Mouse (Mus musculus): ENCODE measurements around the gene Olfr1002. TPM values are rescaled to one million over a fixed set of nuclear protein-coding genes. Genes with fewer than 3 reads are reported as not detected.

The Olfr1002 gene
- not detected for polyA plus RNA-seq (2017; shearing (Covaris generic))

GRCm38 (mm10) chr2:85650604-85651003 is at the start of gene Olfr1002:
Gene Olfr1002 (minus strand): TSS chr2:85650704.

GRCm38 (mm10) chr2:85689131-85689530 is 38.6 kb upstream of the Olfr1002 start, which contains the start of gene Olfr1008:
Gene Olfr1008 (plus strand): TSS chr2:85689431.

GRCm38 (mm10) chr2:85678667-85679066 is 28.2 kb upstream of the Olfr1002 start, which contains the start of gene Olfr1006:
Gene Olfr1006 (minus strand): TSS chr2:85678767.

GRCm38 (mm10) chr2:85664355-85664754 is 13.9 kb upstream of the Olfr1002 start, which contains the start of gene Olfr154:
Gene Olfr154 (minus strand): TSS chr2:85664455.

GRCm38 (mm10) chr2:85611803-85612202 is 38.7 kb downstream of the Olfr1002 start, which contains the start of gene Olfr1000:
Gene Olfr1000 (minus strand): TSS chr2:85611903.

Other genes with a start within 250 kb of the Olfr1002 start
- gene Olfr992, start 241.2 kb downstream of the Olfr1002 start, polyA plus RNA-seq (2017; shearing (Covaris generic)) = not detected
- not detected for gene Olfr993, start 235.8 kb downstream of the Olfr1002 start, polyA plus RNA-seq (2017; shearing (Covaris generic))
- not detected for gene Olfr994, start 214.3 kb downstream of the Olfr1002 start, polyA plus RNA-seq (2017; shearing (Covaris generic))
- 1 to 10 TPM in 1 of 2 experiments, not detected in 1; 1.1 TPM for gene Olfr995, start 207.1 kb downstream of the Olfr1002 start, polyA plus RNA-seq (2017; shearing (Covaris generic))
- under 1 TPM in 1 of 2 experiments, not detected in 1; 0.36 TPM for gene 4833423E24Rik, start 131.7 kb downstream of the Olfr1002 start, polyA plus RNA-seq (2017; shearing (Covaris generic))
- not detected for gene Olfr996, start 71.5 kb downstream of the Olfr1002 start, polyA plus RNA-seq (2017; shearing (Covaris generic))
- gene Olfr998, start 61.8 kb downstream of the Olfr1002 start, polyA plus RNA-seq (2017; shearing (Covaris generic)) = not detected
- not detected for gene Olfr1000, start 38.8 kb downstream of the Olfr1002 start, polyA plus RNA-seq (2017; shearing (Covaris generic))
- gene Olfr154, start 13.8 kb upstream of the Olfr1002 start, polyA plus RNA-seq (2017; shearing (Covaris generic)) = not detected
- not detected for gene Olfr1006, start 28.1 kb upstream of the Olfr1002 start, polyA plus RNA-seq (2017; shearing (Covaris generic))
- not detected for gene Olfr1008, start 38.7 kb upstream of the Olfr1002 start, polyA plus RNA-seq (2017; shearing (Covaris generic))
- gene Olfr1009, start 64.7 kb upstream of the Olfr1002 start, polyA plus RNA-seq (2017; shearing (Covaris generic)) = not detected
- under 1 TPM in 1 of 2 experiments, not detected in 1; 0.05 TPM for gene Olfr1012, start 112.1 kb upstream of the Olfr1002 start, polyA plus RNA-seq (2017; shearing (Covaris generic))
- gene Olfr1013, start 116.4 kb upstream of the Olfr1002 start, polyA plus RNA-seq (2017; shearing (Covaris generic)) = not detected
- gene Olfr1014, start 122.0 kb upstream of the Olfr1002 start, polyA plus RNA-seq (2017; shearing (Covaris generic)) = under 1 TPM in 1 of 2 experiments, not detected in 1; 0.17 TPM
- gene Olfr1015, start 131.3 kb upstream of the Olfr1002 start, polyA plus RNA-seq (2017; shearing (Covaris generic)) = not detected
- under 1 TPM in 1 of 2 experiments, not detected in 1; 0.40 TPM for gene Olfr1016, start 151.8 kb upstream of the Olfr1002 start, polyA plus RNA-seq (2017; shearing (Covaris generic))
- under 1 TPM in 1 of 2 experiments, not detected in 1; 0.66 TPM for gene Olfr1018, start 167.8 kb upstream of the Olfr1002 start, polyA plus RNA-seq (2017; shearing (Covaris generic))
- not detected for gene Olfr1019, start 194.8 kb upstream of the Olfr1002 start, polyA plus RNA-seq (2017; shearing (Covaris generic))
- 1 to 10 TPM in 1 of 2 experiments, under 1 TPM in 1; 0.10 to 1.7 TPM for gene Olfr1020, start 196.3 kb upstream of the Olfr1002 start, polyA plus RNA-seq (2017; shearing (Covaris generic))
- not detected for gene Olfr1022, start 217.9 kb upstream of the Olfr1002 start, polyA plus RNA-seq (2017; shearing (Covaris generic))
- not detected for gene Olfr1023, start 234.9 kb upstream of the Olfr1002 start, polyA plus RNA-seq (2017; shearing (Covaris generic))

All from inflammation-experienced regulatory T-cells (primary cell).